Mouse (Mus musculus) kidney, adult 2 months (tissue): Measurements from ENCODE around the gene Pld6. TPM values are rescaled to one million over a fixed set of nuclear protein-coding genes. Genes with fewer than 3 reads are reported as not detected.
A peak's percentile ranks its signal among the peaks of the same experiment; 100 is the strongest.
"Not testable (repeated sequence)": the region's sequence is repeated elsewhere in the genome, so short reads cannot be mapped to it uniquely, and the experiment has no call there.

Experiments used
- DNase-seq: peaks from one replicate; pipeline ENCODE4 v3.0.0; 2021
- H3K27ac ChIP-seq: fragments of 200-500 bp; 2 replicates; pipeline ENCODE4 v1.5.1; 2012; ENCODE audit warnings: low read depth, low read length, control low read depth, inconsistent platforms; ENCODE audit not compliant: insufficient read depth
- H3K27me3 ChIP-seq: fragments of 200-500 bp; replicated peaks from 2 replicates; pipeline ENCODE4 v1.6.1; 2012; ENCODE audit warnings: mild to moderate bottlenecking, moderate library complexity, low read length, inconsistent platforms; ENCODE audit not compliant: control insufficient read depth, insufficient read depth
- H3K36me3 ChIP-seq: fragments of 200-500 bp; 2 replicates; pipeline ENCODE4 v1.6.1; 2012; ENCODE audit warnings: mild to moderate bottlenecking, moderate library complexity, low read length, inconsistent platforms; ENCODE audit not compliant: control insufficient read depth, insufficient read depth
- H3K4me1 ChIP-seq: fragments of 200-500 bp; 2 replicates; pipeline ENCODE4 v1.6.1; 2011; ENCODE audit warnings: low read length; ENCODE audit not compliant: control insufficient read depth, insufficient read depth
- H3K4me3 ChIP-seq: fragments of 200-500 bp; 2 replicates; pipeline ENCODE4 v1.5.1; 2011; ENCODE audit warnings: mild to moderate bottlenecking, low read depth, low read length, control low read depth; ENCODE audit not compliant: insufficient read depth
- CTCF ChIP-seq: fragments of 200-500 bp; conservative IDR thresholded peaks from 2 replicates; pipeline ENCODE4 v1.5.1; 2011; ENCODE audit warnings: low read depth, mild to moderate bottlenecking, control low read depth, low read length, moderate library complexity, mixed read lengths; ENCODE audit not compliant: insufficient read depth, insufficient read length
- POLR2A ChIP-seq: fragments of 200-500 bp; IDR thresholded peaks from one replicate; pipeline ENCODE4 v1.6.1; 2011; ENCODE audit warnings: low read depth, low read length, control low read depth
- WGBS: fragments of 180-500 bp; shearing (Covaris S2); methylation state at CpG from one replicate; pipeline ENCODE4 v1.1.7; 2018; 5-methylcytosine and 5-hydroxymethylcytosine counted together
- polyA plus RNA-seq: library from polyadenylated mRNA; depleted of rRNA; stranded (reverse); fragments of >200 nt; gene quantifications from 2 replicates; pipeline ENCODE4 v1.2.3, GENCODE M21; 2012

Gene Pld6
- polyA plus RNA-seq, 1 experiment, result 2.6 TPM

DNA sequence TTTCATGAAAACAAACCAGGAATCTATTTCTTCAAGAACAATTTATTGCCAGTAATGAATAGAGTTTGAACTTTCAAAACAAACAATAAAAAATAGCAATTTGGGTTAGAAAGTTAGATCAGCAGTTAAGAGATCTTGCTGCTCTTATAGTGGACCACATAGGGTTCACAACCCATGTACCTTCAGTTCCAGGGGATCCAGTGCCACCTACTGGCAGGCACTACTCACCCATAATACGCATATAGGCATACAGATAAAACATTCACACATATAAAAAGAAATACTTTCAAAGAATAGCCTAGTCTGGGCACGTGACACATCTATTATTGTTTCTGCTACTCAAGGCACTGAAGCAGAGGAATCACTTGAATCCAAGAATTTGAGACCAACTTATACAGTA, 40.8 kb downstream of the Pld6 start:
- 77% methylated on average over 2 of the region's 2 CpGs for WGBS
- no peaks in the 10 kb centered on the region for H3K4me1 ChIP-seq
- no peak overlapping the region for H3K27ac ChIP-seq
- H3K27me3 ChIP-seq, result no peaks in the 10 kb centered on the region
- peak; percentile 68 for DNase-seq
- peaks cover 1% of the 10 kb centered on the region for H3K36me3 ChIP-seq
- H3K4me3 ChIP-seq, result no peak overlapping the region
- TF ChIP-seq CTCF, result peak; percentile 84
- no peak for TF ChIP-seq POLR2A

DNA sequence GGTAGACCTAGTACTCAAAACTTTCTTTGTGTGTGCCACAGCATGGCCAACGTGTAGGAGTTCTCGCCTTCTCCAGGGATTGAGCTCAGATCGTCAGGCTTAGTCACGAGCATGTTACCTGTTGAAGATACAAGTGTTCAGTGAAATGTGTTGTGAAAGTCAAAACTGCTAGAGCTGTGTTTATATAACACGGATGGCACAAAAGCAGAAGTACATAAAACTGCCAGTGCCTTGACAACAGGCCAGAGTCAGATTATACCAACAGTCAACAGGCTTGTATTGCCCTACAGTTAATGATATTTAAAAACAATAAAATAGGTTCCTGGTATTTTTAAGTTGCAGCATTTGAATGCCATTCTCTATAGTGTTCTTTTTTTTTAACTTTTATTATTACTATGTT, 41.6 kb downstream of the Pld6 start:
- Histone ChIP-seq H3K27ac (no peak overlapping the region), H3K27me3 (no peaks in the 10 kb centered on the region), H3K4me3 (no peak overlapping the region), H3K36me3 (no peaks in the 10 kb centered on the region; the same call in 1 of the 2 replicates), H3K4me1 (no peaks in the 10 kb centered on the region)
- WGBS, result 79% methylated on average over 5 of the region's 5 CpGs
- TF ChIP-seq POLR2A, result no peak
- TF ChIP-seq CTCF, result no peak
- DNase-seq, result no peak

DNA sequence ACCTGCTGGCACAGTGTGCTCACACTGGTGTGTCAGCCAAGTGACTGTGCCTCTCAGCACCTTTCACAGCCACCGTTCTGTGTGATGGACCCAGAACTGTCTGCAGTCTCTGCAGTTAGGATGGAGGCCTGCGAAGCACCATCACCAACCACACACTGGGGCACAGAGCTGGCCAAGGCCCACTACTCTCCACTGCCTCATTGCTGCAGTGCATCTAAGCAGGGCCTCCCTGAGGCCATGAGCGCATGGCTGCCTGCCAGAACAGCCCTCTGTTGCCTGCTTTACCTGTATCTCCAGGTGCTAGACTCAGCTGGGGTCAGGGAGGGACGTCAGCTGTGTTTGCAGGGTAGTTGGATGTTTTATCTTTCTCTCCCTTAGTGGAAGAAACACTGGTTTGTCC, 43.1 kb downstream of the Pld6 start:
- Histone ChIP-seq H3K27ac (no peak overlapping the region), H3K36me3 (no peaks in the 10 kb centered on the region; the same call in 1 of the 2 replicates), H3K4me1 (no peaks in the 10 kb centered on the region), H3K27me3 (no peaks in the 10 kb centered on the region), H3K4me3 (no peak overlapping the region)
- TF ChIP-seq POLR2A (no peak), CTCF (no peak)
- no peak for DNase-seq
- 89% methylated on average over 4 of the region's 4 CpGs for WGBS

DNA sequence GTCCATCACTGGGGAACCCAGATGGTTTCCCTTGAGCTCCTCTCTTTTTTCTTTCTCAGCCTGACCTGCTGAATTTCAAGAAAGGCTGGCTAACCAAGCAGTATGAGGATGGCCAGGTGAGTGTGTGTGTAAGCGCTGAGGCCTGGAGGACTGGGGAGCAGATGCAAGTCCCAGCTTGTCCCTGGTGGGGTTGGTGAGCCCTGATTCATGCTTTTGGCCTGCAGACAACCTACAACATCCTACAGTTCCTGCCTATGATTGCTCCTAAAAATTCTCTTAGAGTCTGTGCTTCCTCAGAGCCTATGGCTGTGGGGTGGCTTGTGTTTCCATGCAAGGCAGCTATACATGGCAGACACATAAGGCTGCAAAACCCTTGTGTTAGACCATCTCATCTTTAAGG, 43.7 kb downstream of the Pld6 start:
- 100% methylated on average over 1 of the region's 1 CpGs for WGBS
- Histone ChIP-seq H3K27ac (no peak overlapping the region), H3K36me3 (no peaks in the 10 kb centered on the region), H3K4me3 (no peak overlapping the region), H3K4me1 (no peaks in the 10 kb centered on the region), H3K27me3 (no peaks in the 10 kb centered on the region)
- TF ChIP-seq POLR2A, result no peak
- TF ChIP-seq CTCF, result no peak
- no peak for DNase-seq

DNA sequence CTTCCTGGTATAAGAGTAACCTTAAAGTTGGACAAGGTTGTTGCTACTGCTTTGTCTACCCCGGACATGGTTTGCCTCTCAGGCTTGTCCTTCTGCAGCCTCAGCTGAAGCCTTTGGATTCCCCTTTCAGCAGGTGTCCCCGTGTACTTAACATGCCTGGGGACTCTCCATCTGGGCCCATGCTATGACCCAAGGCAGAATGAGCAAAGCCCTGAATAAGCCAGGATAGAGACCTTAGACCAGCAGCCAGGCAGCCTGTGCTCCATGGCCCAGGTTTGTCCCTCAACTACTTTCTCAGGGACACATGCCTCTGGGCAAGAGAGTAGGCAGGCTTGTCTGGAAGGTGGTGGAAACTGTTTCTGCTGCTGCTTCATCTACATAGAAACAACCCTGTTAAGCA, 44.1 kb downstream of the Pld6 start:
- TF ChIP-seq POLR2A (no peak), CTCF (no peak)
- no peak overlapping the region for H3K27ac ChIP-seq
- 94% methylated on average over 2 of the region's 2 CpGs for WGBS
- no peak overlapping the region for H3K4me3 ChIP-seq
- DNase-seq, result no peak
- no peaks in the 10 kb centered on the region for H3K27me3 ChIP-seq
- no peaks in the 10 kb centered on the region for H3K36me3 ChIP-seq
- H3K4me1 ChIP-seq, result no peaks in the 10 kb centered on the region

DNA sequence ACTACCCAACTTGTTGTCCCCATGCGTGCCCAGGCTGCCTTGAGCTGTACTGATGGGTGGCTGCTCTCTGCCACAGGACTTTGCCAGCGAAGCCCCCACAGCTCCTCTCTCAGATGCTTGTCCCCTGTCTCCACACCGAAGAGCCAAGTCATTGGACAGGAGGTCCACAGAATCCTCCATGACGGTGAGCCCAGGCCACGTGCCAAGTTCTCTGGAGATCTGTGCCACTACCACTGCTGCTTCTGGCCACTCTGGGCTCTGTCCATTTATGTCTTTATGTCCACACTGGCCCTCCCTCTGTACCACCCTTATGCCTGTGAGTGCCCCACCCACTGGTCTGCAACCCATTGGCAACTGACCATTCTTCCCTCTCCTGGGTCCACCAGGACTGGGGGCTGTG, 45.5 kb downstream of the Pld6 start:
- H3K27ac ChIP-seq, result no peak overlapping the region
- no peaks in the 10 kb centered on the region for H3K27me3 ChIP-seq
- TF ChIP-seq CTCF, result no peak
- no peak for TF ChIP-seq POLR2A
- no peaks in the 10 kb centered on the region for H3K36me3 ChIP-seq
- H3K4me1 ChIP-seq, result no peaks in the 10 kb centered on the region
- 95% methylated on average over 5 of the region's 5 CpGs for WGBS
- no peak for DNase-seq
- no peak overlapping the region for H3K4me3 ChIP-seq

DNA sequence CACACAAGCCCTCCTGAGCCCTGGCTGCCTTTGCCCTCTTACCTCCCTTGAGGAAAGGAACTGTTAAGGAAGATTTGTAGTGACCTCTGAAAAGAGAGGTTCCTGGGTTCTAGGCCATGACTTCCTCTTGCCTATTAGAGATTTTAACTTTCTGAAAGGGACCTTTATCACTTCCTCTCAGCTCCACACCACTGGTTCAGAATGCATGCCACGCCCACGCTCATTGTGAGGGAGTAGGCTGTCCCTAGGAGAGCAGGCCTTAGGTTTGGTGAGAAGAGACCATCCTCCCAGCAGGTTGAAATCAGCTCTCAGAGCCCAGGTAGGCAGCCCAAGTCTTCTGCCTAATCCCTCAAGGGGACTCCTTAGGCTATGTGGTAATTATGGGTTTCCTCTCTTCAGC, 47.4 kb downstream of the Pld6 start:
- DNase-seq, result no peak
- Histone ChIP-seq H3K27ac (no peak overlapping the region), H3K36me3 (no peaks in the 10 kb centered on the region), H3K4me1 (no peaks in the 10 kb centered on the region), H3K4me3 (no peak overlapping the region), H3K27me3 (no peaks in the 10 kb centered on the region)
- no peak for TF ChIP-seq POLR2A
- no peak for TF ChIP-seq CTCF
- WGBS, result 88% methylated on average over 2 of the region's 2 CpGs

DNA sequence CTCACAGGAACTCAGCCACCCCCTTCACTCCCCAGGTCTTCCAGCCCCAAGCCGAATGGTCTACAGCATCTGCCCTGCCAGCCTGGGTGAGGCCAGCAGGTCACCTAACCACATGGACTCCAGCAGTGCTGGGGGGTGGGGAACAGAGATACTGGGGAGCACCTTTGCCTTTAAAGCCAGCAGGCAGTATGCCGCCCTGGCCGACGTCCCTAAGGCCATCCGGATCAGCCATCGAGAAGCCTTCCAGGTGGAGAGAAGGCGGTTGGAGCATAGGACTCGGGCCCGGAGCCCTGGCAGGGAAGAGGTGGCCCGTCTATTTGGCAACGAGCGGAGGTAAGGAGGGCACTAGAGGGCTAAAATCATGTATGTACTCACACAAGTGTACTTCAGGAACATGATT, 50.2 kb downstream of the Pld6 start:
- TF ChIP-seq CTCF, result no peak
- no peak for TF ChIP-seq POLR2A
- H3K36me3 ChIP-seq, result no peaks in the 10 kb centered on the region
- no peak overlapping the region for H3K4me3 ChIP-seq
- no peak overlapping the region for H3K27ac ChIP-seq
- no peaks in the 10 kb centered on the region for H3K4me1 ChIP-seq
- no peak for DNase-seq
- H3K27me3 ChIP-seq, result no peaks in the 10 kb centered on the region
- 92% methylated on average over 12 of the region's 12 CpGs for WGBS

DNA sequence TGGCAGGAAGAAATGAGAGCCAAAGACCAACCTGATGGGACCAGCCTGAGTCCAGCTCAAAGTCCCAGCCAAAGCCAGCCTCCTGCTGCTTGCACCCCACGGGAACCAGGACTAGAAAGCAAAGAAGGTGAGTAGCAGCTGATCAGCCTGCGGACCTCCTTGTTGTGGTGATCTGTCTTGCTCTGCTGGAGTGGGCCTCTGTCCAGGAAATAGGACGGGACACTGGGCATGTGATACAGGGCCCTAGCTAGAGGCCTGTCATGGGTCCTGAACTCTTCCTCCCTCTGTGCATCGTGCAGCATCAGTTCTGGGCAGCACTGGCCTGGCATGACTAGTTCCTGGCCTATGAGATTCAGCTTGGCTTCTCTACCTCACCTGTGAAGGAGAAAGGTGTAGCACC, 51.5 kb downstream of the Pld6 start:
- not testable (repeated sequence) for H3K27ac ChIP-seq, DNase-seq, H3K4me3 ChIP-seq, H3K36me3 ChIP-seq, H3K27me3 ChIP-seq, H3K4me1 ChIP-seq
- WGBS, result 70% methylated on average over 4 of the region's 4 CpGs
